Mouse (Mus musculus) heart, adult 9 months (tissue): Measurements from ENCODE around the gene Tnxb.

ENCODE experiments used
- DNase-seq, 2 experiments: peaks; one replicate each; pipeline ENCODE4 v3.0.0; 2022; ENCODE audit warnings: low spot score in 2 of 2

Gene Tnxb

DNA sequence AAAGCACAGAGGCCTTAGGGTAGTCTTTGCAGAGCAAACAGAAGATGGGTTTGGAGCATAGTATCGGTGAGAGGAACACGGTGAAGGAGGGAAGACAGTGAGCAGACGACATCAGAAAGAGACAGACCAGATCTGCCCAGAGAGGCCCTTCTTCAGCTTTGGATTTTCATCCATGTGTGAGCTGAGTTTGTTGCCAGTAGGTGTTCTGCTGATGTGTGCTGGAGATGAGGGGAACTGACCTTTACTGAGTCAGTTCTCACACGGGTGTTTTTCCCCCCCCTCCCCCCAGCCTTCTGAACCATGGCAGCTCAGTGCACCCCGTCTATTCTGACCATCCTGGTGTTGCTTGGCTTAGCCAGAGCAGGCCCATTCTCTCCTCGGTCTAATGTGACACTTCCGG, at the start of gene Tnxb:
Tnxb (plus strand) TSS at position 301 of the 400 bp plus-strand sequence.
- no peak for DNase-seq

DNA sequence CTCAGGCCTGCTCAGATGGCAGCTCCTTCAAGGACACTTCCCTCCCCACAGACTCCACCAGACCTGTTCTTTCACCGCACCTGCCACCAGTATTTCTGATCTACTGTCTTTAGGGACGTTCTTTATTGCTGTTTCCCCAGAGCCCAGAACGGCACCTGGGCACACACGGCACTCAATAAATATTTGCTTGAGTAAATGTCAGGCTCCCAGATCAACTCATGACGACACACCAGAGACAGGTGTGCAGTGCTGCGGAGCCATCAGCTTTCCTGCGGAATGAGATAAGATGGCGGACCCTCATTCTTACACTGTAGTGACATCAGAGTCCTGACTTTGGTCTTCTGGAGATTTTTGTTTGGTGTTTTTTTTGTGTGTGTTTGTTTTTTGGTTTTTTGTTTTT, 49.3 kb upstream of the Tnxb start:
- no peak for DNase-seq

DNA sequence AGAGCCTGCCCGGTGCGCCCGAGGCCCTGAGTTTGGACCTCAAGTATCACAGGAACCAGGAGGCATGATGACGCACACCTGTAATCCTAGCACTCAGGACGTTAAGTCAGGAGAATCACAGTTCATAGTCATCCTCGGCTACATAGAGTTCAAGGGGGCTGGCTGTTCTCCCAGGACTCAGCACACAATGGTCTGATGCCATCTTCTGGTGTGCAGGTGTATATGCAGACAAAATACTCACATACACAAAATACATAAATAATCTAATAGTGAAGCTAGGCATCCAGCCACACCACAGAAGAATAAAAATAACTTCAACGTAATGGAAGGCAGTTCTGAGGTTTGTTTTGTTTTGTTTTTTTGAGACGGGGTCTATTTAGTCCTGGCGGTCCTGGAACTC, 47.2 kb upstream of the Tnxb start:
- DNase-seq = no peak

DNA sequence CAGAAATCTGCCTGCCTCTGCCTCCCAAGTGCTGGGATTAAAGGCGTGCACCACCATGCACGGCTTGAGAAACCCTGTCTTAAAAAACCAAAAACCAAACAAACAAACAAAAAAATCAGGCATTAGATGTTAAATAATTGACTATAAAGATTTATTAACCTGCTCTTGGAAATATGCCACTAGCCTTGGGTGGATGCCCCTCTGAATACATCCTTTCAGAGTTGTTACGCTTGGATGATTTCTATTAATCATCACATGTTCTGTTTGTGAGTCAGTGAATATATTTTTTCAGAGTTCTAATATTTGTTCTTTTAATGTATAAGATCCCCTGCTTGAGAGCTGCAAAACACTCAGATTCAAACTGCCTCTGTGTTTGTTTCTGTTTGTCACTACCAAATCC, 45.4 kb upstream of the Tnxb start:
- no peak for DNase-seq

DNA sequence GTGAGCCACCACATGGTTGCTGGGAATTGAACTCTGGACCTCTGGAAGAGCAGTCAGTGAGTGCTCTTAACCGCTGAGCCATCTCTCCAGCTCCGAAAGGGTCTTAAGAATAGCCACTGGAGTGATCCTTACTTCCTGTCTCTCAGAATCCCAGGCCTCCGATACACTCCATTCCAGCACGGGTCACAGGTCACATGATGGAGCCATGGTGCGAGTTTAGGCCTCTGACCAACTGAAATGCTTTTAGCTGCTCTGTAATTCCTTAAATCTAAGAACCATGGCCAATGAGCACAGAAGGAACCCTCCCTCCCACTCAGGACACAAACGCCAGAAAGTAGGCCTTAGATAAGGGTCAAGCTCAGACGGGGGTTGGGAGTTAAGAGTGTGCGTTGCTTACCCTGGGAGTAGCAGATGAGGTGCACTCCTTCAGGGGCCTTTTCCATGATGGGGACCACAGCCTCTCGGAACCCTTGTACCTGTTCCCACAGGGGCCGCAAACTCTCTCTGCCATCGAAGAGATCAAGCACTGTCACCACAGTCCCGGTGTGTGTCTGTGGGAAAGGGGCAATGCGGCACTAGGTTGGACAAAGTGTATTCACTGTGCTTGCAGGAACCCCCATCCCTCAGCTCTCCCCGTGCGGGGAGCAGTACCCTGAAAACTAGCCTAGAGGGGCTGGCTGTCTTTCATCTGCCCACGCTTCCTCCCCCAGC, 44.1 kb upstream of the Tnxb start:
- DNase-seq = no peak

DNA sequence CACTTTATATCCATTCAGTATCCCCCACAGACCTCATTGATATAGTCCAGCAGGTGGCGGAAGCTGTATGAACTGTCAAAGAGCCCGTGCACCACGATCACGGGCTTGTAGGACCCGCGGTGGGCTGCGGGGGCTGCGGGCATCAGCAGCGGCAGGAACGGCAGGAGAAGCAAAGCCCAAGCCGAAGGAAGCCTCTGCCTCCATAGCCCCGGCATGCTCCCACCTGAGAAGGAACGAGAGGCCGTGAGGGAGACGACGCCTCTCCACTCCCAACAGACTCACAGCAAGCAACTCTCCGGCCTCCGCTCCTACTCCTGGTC, 43.6 kb upstream of the Tnxb start:
- no peak for DNase-seq

DNA sequence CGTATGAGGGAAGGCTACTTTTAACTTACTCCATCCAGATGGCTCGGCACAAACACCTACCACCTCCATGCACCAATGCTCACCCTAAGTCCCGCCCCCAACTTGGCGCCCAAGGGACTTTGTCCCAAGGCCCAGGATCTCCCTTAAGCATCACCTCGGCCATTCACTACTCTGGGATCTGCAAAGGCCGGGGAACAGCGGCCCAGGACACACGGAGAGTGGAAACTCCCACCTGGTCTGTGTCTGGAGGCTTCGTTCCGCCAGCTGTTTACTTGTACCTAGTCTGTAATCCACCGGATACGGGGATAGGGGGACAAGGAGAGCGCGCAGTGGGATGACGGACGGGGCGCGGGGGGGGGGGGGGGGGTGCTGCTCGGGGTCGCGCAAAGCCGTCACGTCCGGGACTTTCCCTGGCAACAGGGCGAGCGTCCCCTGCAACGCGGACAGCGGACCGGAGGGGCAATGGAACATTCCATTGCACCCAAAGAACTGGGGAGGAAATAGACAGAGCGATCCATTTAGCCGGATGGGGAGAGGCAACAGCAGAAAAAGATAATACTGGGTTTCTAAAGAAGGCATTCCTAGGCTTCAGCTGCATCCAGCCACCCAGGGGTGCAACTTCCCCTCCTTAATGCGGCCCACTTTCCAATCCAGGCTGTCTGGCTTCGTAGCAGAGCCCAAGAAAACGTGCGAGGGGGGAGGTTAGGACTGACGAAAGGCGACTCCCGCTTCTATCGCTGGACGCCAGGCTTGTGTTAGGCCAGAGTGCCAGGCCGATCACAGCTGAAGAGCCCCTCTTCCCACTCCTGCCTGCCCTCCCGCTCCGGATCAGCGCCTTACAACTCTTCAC, 43.0 kb upstream of the Tnxb start:
- peak; percentile 89 to 90 for DNase-seq

DNA sequence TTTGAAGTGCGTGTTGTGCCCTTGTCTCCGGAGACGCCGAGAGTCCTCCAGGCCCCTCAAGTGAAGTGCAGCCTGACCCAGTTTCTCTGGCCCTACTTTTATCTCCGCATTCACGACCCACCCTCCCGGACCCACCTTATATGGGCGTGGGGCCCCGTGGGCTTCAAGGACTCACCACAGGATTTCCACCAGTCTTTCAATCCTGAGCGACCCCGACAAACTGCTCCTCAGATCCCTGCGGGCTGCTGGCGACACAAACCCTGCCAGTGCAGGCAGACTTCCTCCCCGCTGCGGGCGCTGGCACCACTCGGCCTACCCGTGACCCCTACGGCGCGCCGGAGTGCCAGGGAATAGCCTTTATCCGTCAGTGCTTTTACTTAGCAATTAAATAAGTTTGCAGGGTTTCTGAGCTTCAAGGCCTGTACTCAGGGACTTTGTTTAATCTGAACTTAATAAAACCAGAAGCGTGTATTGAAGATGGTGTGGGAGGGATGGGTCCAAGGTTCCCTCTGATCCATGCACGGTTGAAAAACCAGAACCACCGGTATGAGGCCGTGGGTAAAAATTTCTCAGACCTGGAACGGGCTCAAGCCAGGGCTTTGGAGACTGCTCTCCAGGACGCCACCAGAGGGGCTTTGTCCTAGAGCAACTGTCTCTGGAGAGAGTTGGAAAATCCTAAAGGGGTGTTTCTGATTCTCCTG, 42.2 kb upstream of the Tnxb start, which contains the start of gene Ppt2:
Ppt2 (minus strand) TSS at position 568 of the 701 bp plus-strand sequence.
- DNase-seq = peak in 1 of 2 experiments; percentile 54

DNA sequence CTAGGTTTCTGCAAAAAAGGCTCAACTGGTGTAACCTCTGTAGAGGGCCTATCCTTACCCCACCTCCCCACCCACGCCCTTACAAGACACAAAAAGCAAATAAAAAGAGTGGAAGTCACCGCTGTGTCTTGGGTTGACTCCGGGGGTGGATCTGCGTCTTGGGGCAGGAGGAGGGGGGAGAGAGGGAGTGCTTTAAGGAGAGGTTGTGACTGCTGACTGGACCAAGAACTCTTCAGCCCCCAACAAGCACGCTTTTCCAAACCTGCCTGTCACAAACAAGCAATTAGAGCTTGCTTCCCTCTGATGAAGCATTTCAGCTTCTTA, 41.7 kb upstream of the Tnxb start:
- DNase-seq = no peak

DNA sequence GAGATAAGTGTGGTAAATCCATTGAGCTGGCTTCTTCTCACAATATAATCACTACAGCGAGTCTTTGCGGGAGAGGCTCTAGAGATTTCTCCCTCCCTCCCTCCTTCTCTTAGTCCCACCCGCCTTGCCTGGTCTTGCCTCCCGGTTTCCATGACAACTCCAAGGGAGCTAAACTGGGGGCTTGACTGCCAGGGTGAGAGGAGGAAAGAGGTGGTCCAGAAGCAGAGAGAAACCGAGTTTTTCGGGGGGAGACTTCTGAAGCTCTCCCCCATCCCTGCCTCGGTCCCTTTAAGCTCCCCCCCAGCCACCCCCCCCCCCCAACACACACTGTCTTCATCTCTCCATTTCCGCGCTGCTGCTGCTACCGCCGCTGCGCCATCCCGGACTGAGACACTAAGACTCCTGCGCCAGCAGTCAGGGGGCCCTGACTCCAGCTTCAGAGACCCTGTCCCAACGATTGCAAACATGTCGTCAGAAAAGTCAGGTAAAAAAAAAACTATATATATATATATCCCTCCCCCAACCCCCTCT, 41.0 kb upstream of the Tnxb start, which contains the start of gene Prrt1:
Prrt1 (plus strand) TSS at position 313 of the 531 bp plus-strand sequence.
- no peak for DNase-seq

DNA sequence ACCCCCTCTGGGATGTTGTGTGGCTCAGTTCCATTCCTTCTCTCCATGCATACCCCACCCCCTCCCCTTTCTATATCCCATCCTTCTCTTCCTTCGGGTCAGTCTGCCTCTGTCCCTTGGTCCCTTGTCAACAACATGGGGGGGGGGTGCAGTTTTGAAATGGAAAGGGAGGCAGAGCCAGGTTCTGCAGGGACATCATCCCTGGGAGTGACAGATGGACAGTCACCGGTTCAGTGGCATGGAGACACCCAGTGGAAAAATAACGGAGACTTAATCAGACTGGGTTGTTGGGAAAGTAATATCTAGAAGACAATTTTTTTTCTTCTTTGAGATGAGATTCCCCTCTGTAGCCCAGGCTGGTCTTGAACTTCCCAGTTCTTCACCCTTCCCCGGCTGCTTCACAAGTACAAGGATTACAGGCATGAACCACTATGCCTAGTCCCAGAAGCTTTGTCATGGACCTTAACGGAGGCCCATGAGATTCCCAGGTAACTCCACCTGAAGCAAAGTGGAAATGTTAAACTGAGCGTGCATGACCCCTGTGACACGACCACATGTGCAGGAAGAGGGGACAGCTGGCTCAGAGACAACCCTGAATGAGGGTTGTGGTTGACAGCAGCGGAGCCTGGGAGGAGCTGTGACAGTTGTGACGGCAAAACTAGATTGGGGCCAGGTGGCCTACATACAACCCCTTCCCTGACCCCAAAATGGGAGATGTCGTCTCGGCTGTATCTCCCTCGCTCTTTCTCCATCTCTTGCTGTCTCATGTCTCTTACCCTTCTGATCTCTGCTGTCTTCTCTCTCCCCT, 40.3 kb upstream of the Tnxb start:
- no peak for DNase-seq

DNA sequence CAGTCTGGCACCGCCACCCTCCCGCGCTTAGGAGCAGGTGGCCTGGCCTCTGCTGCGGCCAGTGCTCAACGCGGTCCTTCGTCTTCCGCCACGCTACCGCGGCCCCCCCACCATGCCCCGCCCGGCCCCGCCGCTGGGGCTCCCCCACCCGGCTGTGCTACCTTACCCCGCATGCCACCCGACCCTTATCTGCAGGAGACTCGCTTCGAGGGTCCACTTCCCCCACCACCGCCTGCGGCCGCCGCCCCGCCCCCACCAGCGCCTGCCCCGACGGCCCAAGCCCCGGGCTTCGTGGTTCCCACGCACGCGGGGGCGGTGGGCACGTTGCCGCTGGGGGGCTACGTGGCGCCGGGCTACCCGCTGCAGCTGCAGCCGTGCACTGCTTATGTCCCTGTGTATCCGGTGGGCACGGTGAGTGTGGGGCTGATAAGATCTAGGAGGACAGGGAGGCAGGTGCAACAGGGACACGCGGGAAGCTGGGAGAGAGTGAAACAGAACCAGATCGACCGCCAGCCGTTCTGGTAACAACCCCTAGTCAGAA, 39.5 kb upstream of the Tnxb start:
- no peak for DNase-seq

DNA sequence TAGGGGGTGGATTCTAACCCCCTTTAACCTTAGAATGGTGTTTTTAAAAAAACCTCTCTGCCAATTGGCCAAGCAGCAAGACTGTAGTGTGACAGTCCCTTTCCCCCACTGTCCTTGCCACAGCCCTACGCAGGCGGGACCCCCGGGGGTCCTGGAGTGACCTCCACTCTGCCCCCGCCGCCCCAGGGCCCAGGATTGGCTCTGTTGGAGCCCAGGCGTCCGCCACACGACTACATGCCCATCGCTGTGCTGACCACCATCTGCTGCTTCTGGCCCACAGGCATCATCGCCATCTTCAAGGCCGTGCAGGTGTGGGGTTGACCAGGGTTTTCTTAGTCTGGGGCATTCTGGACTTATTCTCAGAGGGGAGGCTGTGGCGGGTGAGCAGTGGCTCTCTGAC, 38.7 kb upstream of the Tnxb start:
- DNase-seq = no peak

DNA sequence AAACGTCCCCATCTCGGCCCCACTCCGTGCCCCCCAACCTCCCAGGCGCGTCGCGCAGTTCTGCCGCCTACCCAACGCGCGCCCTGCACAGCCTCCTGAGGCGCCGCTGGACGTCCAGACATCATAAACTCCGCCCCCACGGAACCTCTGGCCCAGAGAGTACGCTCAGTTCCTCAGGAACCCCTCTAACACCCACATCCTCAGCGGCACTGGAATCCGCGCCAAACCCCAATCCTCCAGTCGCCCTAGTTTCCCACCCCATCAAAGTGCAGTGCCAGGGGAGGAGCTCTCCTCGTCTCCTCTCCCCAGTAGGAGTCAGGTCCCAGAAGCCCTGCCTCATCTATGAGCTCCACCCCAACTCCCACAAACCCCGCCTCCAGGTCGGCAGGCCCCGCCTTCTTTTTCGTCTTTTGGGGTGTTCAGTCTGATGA, 38.1 kb upstream of the Tnxb start:
- DNase-seq = peak; percentile 86 to 89

DNA sequence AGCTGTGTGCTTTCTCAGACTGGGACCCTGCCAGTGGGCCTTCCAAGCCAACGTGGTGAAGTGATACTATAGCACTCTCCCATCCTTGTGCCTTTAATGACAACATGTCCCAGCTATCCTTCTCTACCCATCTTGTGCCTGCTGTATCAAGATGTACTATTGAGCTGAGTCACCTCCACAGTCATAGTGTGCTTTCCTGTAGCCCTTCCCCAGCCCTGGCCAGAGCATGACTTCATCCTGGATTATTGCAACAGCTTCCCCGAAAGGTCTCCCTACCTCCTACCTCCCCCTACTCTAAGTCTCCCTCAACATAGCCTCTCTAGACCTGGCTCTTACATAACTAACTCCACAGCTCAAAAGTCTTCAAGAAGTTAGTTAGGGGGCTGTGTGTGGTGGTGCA, 34.7 kb upstream of the Tnxb start:
- no peak for DNase-seq

DNA sequence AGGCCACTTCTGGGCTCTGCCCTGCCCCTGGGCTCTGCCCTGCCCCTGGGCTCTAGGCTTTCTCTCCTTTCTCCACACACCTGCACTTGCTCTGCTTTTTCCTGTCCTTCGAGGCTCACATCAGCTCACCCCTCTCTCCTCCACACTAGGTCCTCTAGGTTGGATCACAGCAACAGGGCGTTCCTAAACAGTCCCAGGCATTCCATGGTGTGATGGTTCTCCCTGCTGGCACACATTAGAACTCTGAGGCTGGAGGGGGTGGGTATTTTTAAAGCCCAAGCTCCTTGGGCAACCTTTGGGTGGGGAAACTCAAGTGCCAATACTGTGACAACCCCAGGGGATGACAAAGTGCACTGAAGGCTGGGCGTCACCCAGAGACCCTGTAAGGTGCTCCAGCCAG, 32.9 kb upstream of the Tnxb start:
- no peak for DNase-seq

DNA sequence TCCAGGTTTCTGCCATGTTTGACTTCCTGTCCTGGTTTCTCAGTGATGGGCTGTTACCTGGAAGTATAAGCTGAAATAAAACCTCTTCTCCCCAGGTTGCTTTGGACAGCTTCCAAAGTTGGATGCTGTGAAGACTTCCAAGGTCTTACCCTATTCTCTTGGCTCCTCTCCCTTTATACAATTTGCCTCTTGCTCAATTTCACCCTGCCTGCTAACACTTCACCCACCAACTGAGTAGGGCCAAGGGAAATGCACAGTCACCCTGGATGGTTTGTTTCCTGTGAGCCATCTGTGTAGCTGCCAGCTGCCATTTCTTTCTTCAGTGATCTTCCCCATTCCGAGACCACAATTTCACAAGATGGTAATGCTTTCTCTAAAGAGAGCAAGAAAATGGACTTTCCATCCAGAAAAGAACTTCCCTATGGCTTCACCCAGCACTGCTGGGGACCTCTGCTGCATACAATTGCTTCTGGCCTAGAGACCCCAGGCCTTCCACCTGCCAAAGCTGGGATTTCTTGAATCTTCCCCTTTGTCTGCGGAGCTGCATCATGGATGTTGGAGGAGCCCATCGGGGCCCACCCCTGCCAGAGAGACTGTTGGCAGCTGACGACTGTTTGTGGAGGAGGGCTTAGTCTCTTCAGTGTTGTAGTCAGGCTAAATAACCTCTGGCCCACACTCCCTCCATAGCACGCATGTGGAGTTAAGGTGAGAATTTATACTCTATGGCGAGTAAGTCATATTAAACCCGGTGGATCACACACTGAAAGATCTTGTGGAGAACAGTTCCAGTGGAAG, 30.7 kb upstream of the Tnxb start:
- no peak for DNase-seq

DNA sequence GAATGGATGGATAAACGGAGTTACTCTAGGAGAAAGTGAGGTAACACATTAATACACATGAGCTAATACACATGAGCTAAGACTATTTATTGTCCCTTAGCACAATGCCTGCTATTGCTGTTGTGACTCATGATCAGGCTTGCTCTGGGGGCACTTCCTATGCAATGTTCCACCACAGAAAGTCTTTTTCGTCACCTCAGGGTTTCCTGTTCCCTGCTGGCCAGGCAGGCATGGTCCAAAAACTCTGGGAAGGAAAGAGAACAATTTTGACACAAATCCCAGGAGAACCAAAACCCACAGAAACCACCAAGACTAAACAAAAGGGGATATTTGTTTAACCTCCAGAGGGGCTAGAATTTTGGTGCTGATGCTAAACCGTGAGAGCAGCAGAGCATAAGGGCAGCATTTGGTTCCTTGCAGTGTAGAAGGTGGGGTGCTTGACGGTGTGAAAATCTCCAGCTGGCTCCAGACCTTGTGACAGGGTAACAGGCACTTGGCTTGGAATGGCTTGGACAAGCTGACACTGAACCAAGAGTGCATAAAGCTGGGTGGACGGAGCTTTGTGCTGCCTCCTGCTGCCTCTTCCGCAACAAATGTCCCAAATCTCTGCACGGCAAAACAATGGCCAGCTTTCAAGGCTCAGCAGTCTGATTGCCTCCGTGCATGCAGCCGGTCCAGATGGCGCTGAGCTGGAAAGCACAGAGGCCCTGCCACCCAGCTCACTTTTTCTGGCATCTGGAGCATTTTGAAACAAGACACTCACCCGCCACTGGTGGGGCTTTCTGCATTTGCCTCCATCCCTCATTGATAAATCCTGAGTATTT, 29.3 kb upstream of the Tnxb start:
- DNase-seq = peak; percentile 78 to 79

DNA sequence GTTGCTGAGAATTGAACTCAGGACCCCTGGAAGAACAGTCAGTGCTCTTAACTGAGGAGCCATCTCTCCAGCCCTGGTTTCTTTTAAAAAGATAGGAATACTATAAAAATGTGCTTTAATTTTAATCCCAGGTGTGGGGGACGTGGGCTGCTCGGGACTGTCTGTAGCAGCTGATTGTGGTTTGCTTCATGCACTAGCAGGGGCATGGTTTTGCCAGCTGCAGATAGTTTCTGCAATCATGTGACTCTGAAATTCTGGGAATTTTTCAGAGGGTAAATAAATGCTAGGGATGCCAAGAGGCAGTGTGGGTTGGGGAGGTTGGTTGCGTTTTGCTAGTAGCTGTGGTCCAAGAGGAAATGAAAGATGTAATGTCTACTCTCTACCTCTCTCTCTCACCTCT, 28.4 kb upstream of the Tnxb start:
- DNase-seq = no peak

DNA sequence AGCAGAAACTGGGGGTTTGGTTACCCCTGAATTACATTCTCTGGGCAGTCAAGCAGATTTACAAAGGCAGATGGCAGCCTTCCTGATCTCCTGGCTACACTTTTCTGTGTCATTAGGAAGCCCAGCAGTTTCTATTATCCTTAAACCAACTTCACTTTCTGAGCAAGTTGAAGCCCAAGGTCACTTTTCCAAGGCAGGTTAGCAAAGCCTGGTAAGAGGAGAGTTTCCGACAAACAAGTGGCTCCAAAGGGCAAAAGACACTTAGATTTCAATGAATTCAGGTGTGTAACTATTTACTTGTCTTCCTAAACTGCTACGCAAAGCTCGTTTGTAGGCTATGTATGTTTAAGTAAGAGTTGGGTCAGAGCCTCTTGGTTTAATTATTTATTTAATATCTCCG, 27.0 kb upstream of the Tnxb start:
- no peak for DNase-seq
